Mouse (Mus musculus): ENCODE measurements around the gene Cttn. TPM values are rescaled to one million over a fixed set of nuclear protein-coding genes. Genes with fewer than 3 reads are reported as not detected.

The Cttn gene
- polyA plus RNA-seq, 1 experiment from 2014 or later = 193 TPM

GRCm38 (mm10) chr7:144461246-144461902 is 9.4 kb downstream of the Cttn start:
- peaks cover 43% of the 10 kb centered on the region for H3K36me3 ChIP-seq (ENCODE audit: control insufficient read depth, insufficient read depth, low read length)
- no peaks in the 10 kb centered on the region for H3K4me1 ChIP-seq (ENCODE audit: control insufficient read depth, insufficient read depth, low read length)

GRCm38 (mm10) chr7:144458881-144459280 is 11.9 kb downstream of the Cttn start:
- no peak overlapping the region for H3K9ac ChIP-seq (ENCODE audit: low read length)
- no peak overlapping the region for H3K4me3 ChIP-seq (ENCODE audit: low read depth, low read length)
- ATAC-seq (ENCODE audit: low FRiP score) = no peak
- peaks cover 57% of the 10 kb centered on the region for H3K36me3 ChIP-seq (ENCODE audit: control insufficient read depth, insufficient read depth, low read length)
- H3K27me3 ChIP-seq (ENCODE audit: control insufficient read depth, insufficient read depth, low read length) = no peaks in the 10 kb centered on the region
- no peak overlapping the region for H3K27ac ChIP-seq (ENCODE audit: low read depth, low read length)
- no peak for DNase-seq (ENCODE audit: low spot score, missing footprints)
- no peak overlapping the region for H3K4me2 ChIP-seq
- H3K9me3 ChIP-seq (ENCODE audit: control insufficient read depth, low read length) = no peaks in the 10 kb centered on the region
- no peaks in the 10 kb centered on the region for H3K4me1 ChIP-seq (ENCODE audit: control insufficient read depth, insufficient read depth, low read length)
- 100% methylated on average over 1 of the region's 1 CpGs for WGBS

More at GRCm38 (mm10) chr7:144461246-144461902, 9.4 kb downstream of the Cttn start:
- ATAC-seq (ENCODE audit: low FRiP score) = no peak
- H3K4me3 ChIP-seq (ENCODE audit: low read depth, low read length) = no peak overlapping the region
- no peaks in the 10 kb centered on the region for H3K9me3 ChIP-seq (ENCODE audit: control insufficient read depth, low read length)
- no peaks in the 10 kb centered on the region for H3K27me3 ChIP-seq (ENCODE audit: control insufficient read depth, insufficient read depth, low read length)
- H3K9ac ChIP-seq (ENCODE audit: low read length) = no peak overlapping the region
- no peak overlapping the region for H3K27ac ChIP-seq (ENCODE audit: low read depth, low read length)
- no peak overlapping the region for H3K4me2 ChIP-seq
- 91% methylated on average over 6 of the region's 6 CpGs for WGBS
- DNase-seq (ENCODE audit: low spot score, missing footprints) = no peak

GRCm38 (mm10) chr7:144450661-144451060 is 20.1 kb downstream of the Cttn start:
- ATAC-seq (ENCODE audit: low FRiP score) = no peak
- DNase-seq (ENCODE audit: low spot score, missing footprints) = no peak
- Histone ChIP-seq H3K9ac (ENCODE audit: low read length) (no peak overlapping the region), H3K27ac (ENCODE audit: low read depth, low read length) (no peak overlapping the region), H3K36me3 (ENCODE audit: control insufficient read depth, insufficient read depth, low read length) (peaks cover 42% of the 10 kb centered on the region), H3K27me3 (ENCODE audit: control insufficient read depth, insufficient read depth, low read length) (no peaks in the 10 kb centered on the region), H3K4me2 (no peak overlapping the region), H3K9me3 (ENCODE audit: control insufficient read depth, low read length) (no peaks in the 10 kb centered on the region), H3K4me3 (ENCODE audit: low read depth, low read length) (no peak overlapping the region), H3K4me1 (ENCODE audit: control insufficient read depth, insufficient read depth, low read length) (no peaks in the 10 kb centered on the region)
- WGBS = 91% methylated on average over 9 of the region's 9 CpGs

GRCm38 (mm10) chr7:144449637-144450570 is 20.9 kb downstream of the Cttn start:
- 96% methylated on average over 13 of the region's 13 CpGs for WGBS
- Histone ChIP-seq H3K9me3 (ENCODE audit: control insufficient read depth, low read length) (no peaks in the 10 kb centered on the region), H3K4me3 (ENCODE audit: low read depth, low read length) (no peak overlapping the region), H3K4me2 (no peak overlapping the region), H3K27ac (ENCODE audit: low read depth, low read length) (no peak overlapping the region), H3K27me3 (ENCODE audit: control insufficient read depth, insufficient read depth, low read length) (no peaks in the 10 kb centered on the region), H3K36me3 (ENCODE audit: control insufficient read depth, insufficient read depth, low read length) (peaks cover 45% of the 10 kb centered on the region), H3K9ac (ENCODE audit: low read length) (no peak overlapping the region), H3K4me1 (ENCODE audit: control insufficient read depth, insufficient read depth, low read length) (no peaks in the 10 kb centered on the region)
- ATAC-seq (ENCODE audit: low FRiP score) = no peak
- no peak for DNase-seq (ENCODE audit: low spot score, missing footprints)

GRCm38 (mm10) chr7:144448186-144448585 is 22.6 kb downstream of the Cttn start:
- Histone ChIP-seq H3K9me3 (ENCODE audit: control insufficient read depth, low read length) (no peaks in the 10 kb centered on the region), H3K4me2 (no peak overlapping the region), H3K27ac (ENCODE audit: low read depth, low read length) (no peak overlapping the region), H3K9ac (ENCODE audit: low read length) (no peak overlapping the region), H3K4me3 (ENCODE audit: low read depth, low read length) (no peak overlapping the region), H3K36me3 (ENCODE audit: control insufficient read depth, insufficient read depth, low read length) (peaks cover 42% of the 10 kb centered on the region), H3K27me3 (ENCODE audit: control insufficient read depth, insufficient read depth, low read length) (no peaks in the 10 kb centered on the region), H3K4me1 (ENCODE audit: control insufficient read depth, insufficient read depth, low read length) (no peaks in the 10 kb centered on the region)
- WGBS = 78% methylated on average over 1 of the region's 1 CpGs
- ATAC-seq (ENCODE audit: low FRiP score) = no peak
- DNase-seq (ENCODE audit: low spot score, missing footprints) = no peak

- 85% methylated on average over 3 of the region's 3 CpGs for WGBS
- no peak overlapping the region for H3K27ac ChIP-seq (ENCODE audit: low read depth, low read length)
- DNase-seq (ENCODE audit: low spot score, missing footprints) = no peak
- no peaks in the 10 kb centered on the region for H3K27me3 ChIP-seq (ENCODE audit: control insufficient read depth, insufficient read depth, low read length)
- no peak overlapping the region for H3K4me3 ChIP-seq (ENCODE audit: low read depth, low read length)
- no peaks in the 10 kb centered on the region for H3K4me1 ChIP-seq (ENCODE audit: control insufficient read depth, insufficient read depth, low read length)
- no peak overlapping the region for H3K9ac ChIP-seq (ENCODE audit: low read length)
- peaks cover 36% of the 10 kb centered on the region for H3K36me3 ChIP-seq (ENCODE audit: control insufficient read depth, insufficient read depth, low read length)
- H3K4me2 ChIP-seq = no peak overlapping the region
- no peaks in the 10 kb centered on the region for H3K9me3 ChIP-seq (ENCODE audit: control insufficient read depth, low read length)
- no peak for ATAC-seq (ENCODE audit: low FRiP score)
Observed at GRCm38 (mm10) chr7:144447146-144447545, 23.7 kb downstream of the Cttn start.

- Histone ChIP-seq H3K27me3 (ENCODE audit: control insufficient read depth, insufficient read depth, low read length) (no peaks in the 10 kb centered on the region), H3K27ac (ENCODE audit: low read depth, low read length) (no peak overlapping the region), H3K4me1 (ENCODE audit: control insufficient read depth, insufficient read depth, low read length) (no peaks in the 10 kb centered on the region), H3K9me3 (ENCODE audit: control insufficient read depth, low read length) (no peaks in the 10 kb centered on the region), H3K36me3 (ENCODE audit: control insufficient read depth, insufficient read depth, low read length) (peaks cover 41% of the 10 kb centered on the region), H3K4me3 (ENCODE audit: low read depth, low read length) (no peak overlapping the region), H3K4me2 (no peak overlapping the region), H3K9ac (ENCODE audit: low read length) (no peak overlapping the region)
- no peak for DNase-seq (ENCODE audit: low spot score, missing footprints)
- no peak for ATAC-seq (ENCODE audit: low FRiP score)
- WGBS = 92% methylated on average over 7 of the region's 7 CpGs
Observed at GRCm38 (mm10) chr7:144444788-144445187, 26.0 kb downstream of the Cttn start.

- H3K4me2 ChIP-seq = no peak overlapping the region
- peaks cover 49% of the 10 kb centered on the region for H3K36me3 ChIP-seq (ENCODE audit: control insufficient read depth, insufficient read depth, low read length)
- H3K27ac ChIP-seq (ENCODE audit: low read depth, low read length) = no peak overlapping the region
- H3K4me1 ChIP-seq (ENCODE audit: control insufficient read depth, insufficient read depth, low read length) = no peaks in the 10 kb centered on the region
- DNase-seq (ENCODE audit: low spot score, missing footprints) (no peak), ATAC-seq (ENCODE audit: low FRiP score) (no peak)
- WGBS = 89% methylated on average over 4 of the region's 4 CpGs
- H3K27me3 ChIP-seq (ENCODE audit: control insufficient read depth, insufficient read depth, low read length) = no peaks in the 10 kb centered on the region
- H3K9me3 ChIP-seq (ENCODE audit: control insufficient read depth, low read length) = no peaks in the 10 kb centered on the region
- H3K4me3 ChIP-seq (ENCODE audit: low read depth, low read length) = no peak overlapping the region
- H3K9ac ChIP-seq (ENCODE audit: low read length) = no peak overlapping the region
Observed at GRCm38 (mm10) chr7:144441976-144442375, 28.8 kb downstream of the Cttn start.

GRCm38 (mm10) chr7:144441466-144441865 is 29.3 kb downstream of the Cttn start:
- no peak for ATAC-seq (ENCODE audit: low FRiP score)
- Histone ChIP-seq H3K4me1 (ENCODE audit: control insufficient read depth, insufficient read depth, low read length) (no peaks in the 10 kb centered on the region), H3K9me3 (ENCODE audit: control insufficient read depth, low read length) (no peaks in the 10 kb centered on the region), H3K4me3 (ENCODE audit: low read depth, low read length) (no peak overlapping the region), H3K36me3 (ENCODE audit: control insufficient read depth, insufficient read depth, low read length) (peaks cover 53% of the 10 kb centered on the region), H3K27ac (ENCODE audit: low read depth, low read length) (no peak overlapping the region), H3K27me3 (ENCODE audit: control insufficient read depth, insufficient read depth, low read length) (no peaks in the 10 kb centered on the region), H3K9ac (ENCODE audit: low read length) (no peak overlapping the region), H3K4me2 (no peak overlapping the region)
- DNase-seq (ENCODE audit: low spot score, missing footprints) = no peak
- WGBS = 93% methylated on average over 11 of the region's 11 CpGs

Measured in midbrain, embryonic 11.5 days (tissue).